Mouse (Mus musculus): ENCODE measurements around the gene Trim67.

The Trim67 gene

DNA sequence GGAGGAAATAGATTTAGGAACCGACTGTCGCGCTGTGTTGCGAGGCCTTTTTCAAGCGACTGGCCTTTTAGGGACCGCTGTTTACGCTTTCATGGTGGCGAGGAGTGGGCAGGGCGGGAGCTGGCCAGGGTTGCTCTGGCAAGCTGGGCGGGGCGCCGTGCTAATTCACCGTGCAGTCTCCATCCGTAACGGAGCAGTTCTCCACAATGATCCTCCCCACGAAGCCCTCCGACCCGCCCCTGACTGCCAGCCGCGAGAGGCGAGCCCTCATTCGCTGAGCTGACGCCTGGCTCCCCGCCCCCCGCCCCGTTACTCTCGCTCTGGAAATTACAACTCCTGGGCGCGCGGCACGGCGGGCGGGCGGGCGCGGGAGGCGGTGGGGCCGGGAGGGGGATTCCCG is at the start of gene Trim67:
Trim67 (plus strand) TSS at position 385 of the 400 bp plus-strand sequence.
- no peak for DNase-seq (ENCODE audit: low read depth in 2 of 2, low spot score in 2 of 2)

DNA sequence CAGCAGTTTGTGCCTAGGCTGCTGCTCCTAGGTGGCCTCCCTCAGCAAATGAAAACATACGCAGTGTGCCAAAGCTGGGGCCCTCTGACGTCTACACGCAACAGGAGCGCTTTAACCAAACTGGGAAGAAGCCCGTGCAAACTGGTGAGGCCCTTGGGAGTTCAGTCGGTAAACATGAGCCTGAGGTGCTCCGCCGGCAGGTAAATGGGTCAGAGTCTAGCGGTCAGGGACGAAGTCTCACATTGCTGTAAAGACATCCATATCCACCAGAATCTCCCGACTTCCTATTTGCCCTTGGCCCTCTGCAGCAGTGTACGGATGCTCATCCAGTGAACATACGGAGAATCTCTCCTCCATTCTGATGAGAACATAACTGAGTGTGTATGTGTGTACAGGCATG is 46.2 kb upstream of the Trim67 start:
- DNase-seq (ENCODE audit: low read depth in 2 of 2, low spot score in 2 of 2), result no peak

DNA sequence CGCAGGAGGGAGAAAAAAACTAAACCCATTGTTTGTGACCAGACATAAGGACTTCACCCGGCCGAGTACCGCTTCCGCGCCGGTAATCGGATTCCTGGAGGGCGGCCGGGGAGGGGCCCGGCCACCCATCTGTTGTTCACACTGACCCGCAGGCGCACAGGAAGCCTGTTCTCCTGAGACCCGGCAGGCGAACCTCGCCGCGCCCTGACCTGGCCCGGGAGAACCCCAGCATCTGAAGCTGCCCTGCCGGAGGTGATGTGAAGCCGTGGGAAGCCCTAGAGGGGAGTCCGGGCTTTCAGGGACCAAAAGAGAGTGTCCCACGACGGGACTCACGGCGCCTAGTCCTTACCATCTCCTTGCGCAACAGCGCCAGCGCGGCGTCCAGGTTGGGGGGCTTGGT is 41.7 kb upstream of the Trim67 start:
- DNase-seq (ENCODE audit: low read depth in 2 of 2, low spot score in 2 of 2), result peak in 1 of 2 experiments; percentile 5

DNA sequence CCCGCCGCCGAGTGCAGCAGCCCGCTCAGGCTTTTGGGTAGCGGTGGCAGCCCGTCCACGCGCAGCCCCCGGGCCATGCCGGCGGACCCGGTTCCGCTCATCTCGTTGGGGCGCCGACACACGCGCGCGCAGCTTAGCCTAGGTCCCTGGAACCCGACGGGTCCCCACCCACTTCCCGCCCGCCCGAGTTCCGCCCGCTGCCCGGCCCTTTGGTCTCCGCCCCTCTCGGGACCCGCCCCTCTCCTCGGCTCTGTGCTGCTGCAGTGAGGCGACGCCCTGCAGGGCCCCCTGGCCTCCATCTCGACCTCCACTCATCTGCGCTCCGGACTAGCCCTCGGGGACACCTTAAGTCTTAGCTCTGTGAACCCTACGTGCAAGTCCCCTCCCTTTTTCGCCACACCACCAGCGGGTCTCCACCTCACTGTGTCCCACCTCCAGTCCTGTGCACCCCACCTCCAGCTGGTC is 41.2 kb upstream of the Trim67 start, which contains the start of gene Fam89a:
Fam89a (minus strand) TSS at position 124 of the 465 bp plus-strand sequence.
- peak; percentile 19 to 44 for DNase-seq (ENCODE audit: low read depth in 2 of 2, low spot score in 2 of 2)

DNA sequence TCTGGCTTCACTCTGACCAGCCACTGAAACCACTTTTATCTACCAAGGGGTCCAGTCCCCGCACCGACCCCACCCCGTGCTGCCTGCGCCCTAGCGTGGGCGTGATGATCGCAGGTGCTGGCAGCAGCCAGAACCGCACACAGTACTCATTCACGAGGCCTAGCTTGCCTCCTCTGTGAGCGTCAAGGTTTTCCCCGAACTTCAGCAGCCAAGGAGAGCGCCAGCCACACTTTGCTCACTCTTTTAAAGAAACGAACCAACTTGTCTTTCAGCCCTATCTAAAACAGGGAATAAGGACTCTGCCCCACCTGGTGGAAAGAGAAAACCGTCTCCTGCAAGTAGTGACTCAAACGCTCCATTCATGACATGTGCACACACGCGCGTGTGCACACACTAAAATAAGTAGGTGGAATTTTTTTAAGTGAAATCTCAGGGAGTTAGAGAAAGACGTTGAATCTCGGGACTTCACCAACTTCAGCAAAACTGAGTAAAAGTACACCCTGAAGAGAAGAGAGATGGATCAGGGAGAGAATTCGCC is 40.5 kb upstream of the Trim67 start:
- DNase-seq (ENCODE audit: low read depth in 2 of 2, low spot score in 2 of 2), result no peak

DNA sequence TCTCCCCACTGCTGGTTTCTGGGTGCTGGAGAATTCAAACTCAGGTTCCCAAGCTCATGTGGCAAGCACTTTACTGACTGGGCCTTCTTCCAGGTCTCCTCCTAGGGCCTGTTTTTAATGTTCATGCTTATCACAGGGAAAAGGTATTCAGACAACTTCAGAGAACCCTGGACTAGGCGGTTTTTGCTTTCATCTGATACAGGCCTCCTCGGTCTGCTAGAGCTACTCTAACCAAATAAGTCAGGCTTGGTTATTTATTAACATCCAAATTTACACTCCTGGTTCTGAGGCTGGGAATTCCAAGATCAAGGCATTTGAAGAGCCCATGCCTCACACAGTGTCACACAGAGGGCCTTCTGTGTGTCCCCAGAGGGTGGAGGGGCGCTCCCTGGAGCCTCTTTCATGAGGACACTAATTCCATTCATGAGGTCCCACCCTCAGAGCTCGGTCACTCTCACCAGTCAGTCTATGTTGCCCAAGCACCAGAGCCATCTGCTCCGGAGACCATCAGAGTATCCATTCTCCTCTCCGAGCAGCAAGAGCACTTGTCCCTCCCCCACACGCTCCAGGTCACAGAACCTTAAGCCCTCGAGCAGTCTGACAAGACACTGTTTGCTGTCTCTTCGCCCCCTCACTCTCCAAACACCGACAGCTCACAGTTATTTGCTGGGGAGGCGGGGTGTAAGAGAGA is 38.6 kb upstream of the Trim67 start:
- DNase-seq (ENCODE audit: low read depth in 2 of 2, low spot score in 2 of 2), result no peak

DNA sequence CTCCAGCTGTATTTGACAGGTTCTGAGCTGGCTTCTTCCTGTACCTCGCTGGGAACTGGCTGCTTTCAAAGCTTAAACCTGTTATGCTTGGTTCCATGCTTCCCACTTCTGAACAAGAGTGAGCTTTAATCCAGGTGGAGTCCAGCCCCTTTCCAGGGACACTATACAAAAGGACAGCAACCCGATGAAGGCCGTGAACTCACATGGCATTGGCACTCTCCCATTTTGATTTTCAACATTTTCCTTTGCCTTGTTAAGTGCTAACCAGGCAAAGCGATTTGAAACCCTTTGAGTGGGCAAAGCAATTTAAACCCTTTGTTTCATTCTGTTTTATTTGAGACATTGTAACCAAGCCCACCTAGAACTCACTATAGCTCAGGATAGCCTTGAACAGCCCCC is 38.1 kb upstream of the Trim67 start:
- DNase-seq (ENCODE audit: low read depth in 2 of 2, low spot score in 2 of 2), result no peak

DNA sequence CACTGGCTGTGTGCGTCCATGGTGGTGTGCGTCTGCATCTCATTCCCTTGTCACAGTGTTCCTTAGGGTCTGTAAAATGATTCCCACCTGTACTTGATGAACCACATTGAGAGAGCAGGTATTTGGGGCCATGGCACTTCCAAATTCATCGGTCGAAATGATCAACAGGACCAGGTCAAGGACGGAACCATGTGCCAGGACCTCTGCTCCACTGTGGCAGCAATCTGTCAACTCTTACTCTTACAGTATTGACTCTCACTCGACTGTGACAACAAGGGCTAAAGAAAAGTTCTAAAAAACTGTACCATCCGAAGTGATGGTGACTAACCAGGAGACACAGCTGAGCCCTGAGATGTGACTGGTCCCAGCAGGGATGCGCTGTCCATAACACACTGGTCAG is 37.4 kb upstream of the Trim67 start:
- DNase-seq (ENCODE audit: low read depth in 2 of 2, low spot score in 2 of 2), result no peak

DNA sequence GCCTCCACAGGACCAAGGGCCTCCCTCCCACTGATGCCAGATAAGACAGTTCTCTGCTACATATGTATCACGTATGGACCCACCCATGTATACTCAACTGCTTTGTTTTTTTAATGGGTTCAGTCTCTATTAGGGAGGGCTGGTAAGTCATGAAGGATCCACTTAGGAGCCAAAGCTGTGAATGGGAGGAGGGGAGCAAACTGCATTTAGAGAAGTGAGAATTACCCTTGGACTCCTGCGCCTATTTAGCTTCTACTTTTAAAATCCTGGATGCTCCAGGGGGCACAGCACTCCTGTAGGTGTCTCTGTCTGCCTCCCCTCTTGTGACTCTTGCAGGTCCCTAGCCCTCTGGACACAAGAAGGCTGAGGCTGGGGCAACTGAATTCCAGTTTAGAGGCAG is 36.7 kb upstream of the Trim67 start:
- DNase-seq (ENCODE audit: low read depth in 2 of 2, low spot score in 2 of 2), result no peak

DNA sequence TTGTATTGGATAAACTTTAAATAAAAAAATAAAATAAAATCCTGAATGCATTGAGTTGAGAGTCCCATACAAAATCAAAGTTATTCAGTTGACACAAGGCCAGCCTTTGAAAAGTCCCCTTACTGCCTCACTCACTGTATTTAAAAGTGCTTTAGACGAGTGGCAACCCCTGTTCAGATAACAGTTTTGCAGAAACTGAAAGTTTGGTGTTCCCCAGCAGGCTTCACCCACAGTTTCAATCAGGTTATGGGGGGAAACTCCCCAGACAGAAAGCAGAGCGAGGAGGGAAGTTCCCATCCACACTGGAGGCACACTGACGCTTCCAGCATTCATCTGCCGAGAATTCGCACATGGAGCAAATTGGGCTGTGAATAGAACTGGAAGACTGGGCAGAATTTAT is 36.3 kb upstream of the Trim67 start:
- no peak for DNase-seq (ENCODE audit: low read depth in 2 of 2, low spot score in 2 of 2)

DNA sequence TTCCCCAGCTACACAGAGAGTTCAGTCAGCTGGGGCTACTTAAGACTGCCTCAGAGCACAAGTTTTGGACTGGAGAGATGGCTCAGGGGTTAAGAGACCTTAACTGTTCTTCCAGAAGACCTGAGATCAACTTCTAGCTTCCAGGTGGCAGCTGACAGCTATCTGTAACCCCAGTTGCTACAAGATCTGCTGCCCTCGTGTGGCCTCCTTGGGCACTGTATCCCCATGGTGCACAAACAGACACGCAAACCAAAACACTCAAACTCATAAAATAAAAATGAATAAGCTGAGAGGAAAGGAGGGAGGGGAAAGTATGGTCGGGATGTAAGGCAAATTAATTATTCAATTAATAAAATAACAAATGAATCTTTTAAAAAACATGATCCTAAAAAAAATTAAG is 34.3 kb upstream of the Trim67 start:
- DNase-seq (ENCODE audit: low read depth in 2 of 2, low spot score in 2 of 2), result peak in 1 of 2 experiments; percentile 23

DNA sequence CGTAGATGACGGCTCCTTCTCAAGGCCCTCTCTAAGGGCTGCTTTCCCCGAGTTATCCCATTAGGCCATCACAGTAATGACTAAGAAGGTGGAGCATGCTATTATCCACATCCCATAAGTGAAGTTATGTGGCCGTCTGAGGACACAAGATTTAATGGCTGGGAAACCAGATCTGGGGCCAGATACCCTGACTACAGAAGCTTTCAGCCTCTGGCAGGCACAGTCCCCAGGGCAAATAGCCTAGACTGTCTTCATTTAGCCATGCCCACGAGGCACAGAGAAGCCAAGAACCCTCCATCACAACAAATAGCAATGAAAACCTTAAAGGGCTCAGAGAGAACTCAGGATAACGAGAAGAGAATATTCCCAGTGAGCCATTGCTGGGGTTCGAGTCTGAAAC is 29.8 kb upstream of the Trim67 start:
- no peak for DNase-seq (ENCODE audit: low read depth in 2 of 2, low spot score in 2 of 2)

DNA sequence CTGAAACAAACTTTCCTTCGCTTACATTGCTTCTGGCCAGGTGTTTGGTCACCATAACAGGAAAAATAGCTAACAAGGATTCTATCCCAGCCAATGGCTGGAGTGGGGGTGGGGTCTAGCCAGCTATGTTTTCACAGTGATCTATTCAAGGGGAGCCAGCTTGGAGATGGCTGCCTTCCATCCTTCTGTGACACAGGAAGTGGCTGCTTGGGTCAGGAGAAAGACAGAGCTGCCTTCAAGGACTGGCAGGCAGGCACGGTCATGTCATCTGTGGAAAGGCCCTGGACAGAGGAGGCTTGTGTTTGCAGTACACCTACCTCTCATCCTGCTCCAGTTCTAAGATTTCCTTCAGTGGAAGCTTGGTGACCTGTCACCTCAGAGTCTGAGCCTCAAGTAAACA is 20.5 kb upstream of the Trim67 start:
- no peak for DNase-seq (ENCODE audit: low read depth in 2 of 2, low spot score in 2 of 2)

DNA sequence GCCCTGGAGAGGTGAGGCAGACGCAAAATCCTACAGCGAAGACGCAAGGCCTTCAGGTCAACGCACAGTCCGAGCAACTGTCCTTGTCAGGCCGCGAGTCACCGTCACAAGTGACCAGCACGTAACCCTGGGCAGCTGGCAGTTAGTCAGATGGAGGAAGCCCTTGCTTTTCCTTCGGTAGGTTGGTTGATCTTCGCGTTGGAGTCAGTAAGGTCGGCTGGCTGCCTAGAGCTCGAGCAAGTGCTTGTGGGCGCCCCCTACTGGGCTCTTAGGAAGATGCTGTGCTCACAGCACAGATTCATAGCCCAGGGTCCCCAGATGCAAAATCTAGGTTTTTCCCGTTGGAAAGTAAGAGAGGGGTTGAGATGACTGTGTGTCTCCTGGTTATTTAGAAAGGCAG is 17.2 kb upstream of the Trim67 start:
- peak; percentile 44 to 54 for DNase-seq (ENCODE audit: low read depth in 2 of 2, low spot score in 2 of 2)

DNA sequence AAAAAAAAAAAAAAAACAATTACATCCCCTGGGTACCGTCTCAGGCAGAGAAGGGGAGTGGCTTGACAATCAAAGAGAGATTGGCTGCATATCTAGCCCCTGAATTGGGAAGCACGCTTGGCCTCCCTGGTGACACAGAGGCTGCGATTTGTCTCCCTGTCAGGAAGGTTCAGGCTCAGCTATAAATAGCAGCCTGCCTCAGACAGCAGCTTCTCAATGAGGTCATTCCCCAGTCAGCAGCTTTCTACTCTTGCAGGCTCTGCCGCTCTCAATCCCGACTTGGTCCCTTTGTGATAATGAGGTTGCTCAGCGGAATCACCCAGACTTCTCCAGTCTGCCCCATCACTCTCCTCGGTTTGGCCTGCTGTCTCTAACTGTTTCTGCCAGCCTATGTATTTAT is 12.7 kb upstream of the Trim67 start:
- no peak for DNase-seq (ENCODE audit: low read depth in 2 of 2, low spot score in 2 of 2)

DNA sequence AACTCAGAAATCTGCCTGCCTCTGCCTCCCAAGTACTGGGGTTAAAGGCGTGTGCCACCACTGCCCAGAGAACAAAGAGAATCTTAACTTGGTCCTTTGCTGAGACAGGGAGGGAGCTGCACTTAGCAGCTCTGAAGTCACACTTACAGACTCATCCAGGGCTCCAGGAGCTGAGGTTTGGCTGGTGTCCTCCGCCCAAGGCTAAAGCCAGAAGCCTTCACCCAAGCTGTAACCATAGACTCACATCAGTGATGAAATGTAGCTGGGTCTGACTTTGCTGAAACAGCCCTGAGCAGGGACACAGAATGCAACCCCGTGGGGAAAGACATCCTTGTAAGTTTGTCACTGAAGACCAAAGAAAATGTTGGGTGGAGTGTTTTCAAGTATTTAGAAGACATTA is 10.5 kb upstream of the Trim67 start:
- DNase-seq (ENCODE audit: low read depth in 2 of 2, low spot score in 2 of 2), result no peak

DNA sequence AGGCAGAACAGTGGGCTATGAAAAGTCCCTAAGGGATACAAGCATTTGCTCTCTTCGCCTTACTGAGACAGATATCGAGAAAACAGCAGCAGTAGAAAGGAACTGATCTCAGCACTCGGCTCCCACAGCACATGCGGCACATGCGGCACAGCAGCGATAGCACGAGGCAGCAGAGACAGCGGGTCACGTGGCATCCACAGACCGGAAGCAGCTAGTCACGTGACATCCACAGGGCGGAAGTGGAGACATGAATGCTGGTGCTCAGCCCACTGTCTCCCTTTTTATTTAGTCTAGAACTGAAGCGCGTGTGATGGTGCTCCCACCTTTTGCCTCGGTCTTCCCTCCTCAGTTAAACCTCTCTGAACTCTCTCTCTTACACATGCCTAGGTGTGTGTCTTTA is 9.7 kb upstream of the Trim67 start:
- no peak for DNase-seq (ENCODE audit: low read depth in 2 of 2, low spot score in 2 of 2)

DNA sequence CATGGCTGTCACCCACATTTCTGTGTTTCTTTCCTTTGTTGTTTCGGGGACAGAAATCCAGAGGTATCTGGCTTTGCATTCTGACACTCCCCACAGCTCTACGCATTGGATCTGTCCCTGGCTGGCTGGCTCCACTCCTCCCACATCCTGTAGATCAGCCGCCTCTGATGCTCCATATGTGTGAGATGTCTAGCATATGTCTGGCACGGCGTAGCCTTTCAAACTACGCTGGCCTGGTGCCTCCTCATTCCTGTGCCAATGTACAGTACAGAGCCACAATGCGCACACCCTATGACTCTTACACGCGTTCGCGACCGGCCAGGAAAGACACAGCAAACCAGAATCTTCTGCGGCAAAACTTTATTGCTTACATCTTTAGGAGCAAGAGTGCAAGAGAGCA is 8.3 kb upstream of the Trim67 start:
- no peak for DNase-seq (ENCODE audit: low read depth in 2 of 2, low spot score in 2 of 2)

DNA sequence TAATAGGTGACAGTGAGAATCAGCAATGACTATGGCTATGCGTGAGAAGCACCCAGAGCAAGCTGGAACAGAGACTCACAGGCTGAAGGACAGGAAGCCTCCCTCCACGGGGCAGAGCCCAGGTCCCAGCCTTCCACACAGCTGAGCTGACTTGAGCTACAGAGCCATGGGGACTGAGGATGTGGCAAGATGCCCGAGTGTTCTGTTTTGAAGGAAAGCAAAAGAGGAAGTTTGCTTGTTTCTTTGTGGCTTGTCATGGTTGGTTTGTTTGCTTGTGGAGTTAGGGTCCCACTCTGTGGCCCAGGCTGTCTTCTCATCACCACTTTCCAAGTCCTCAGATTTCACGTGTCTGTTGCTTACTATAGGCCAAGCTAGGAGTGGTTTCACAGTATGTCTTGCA is 2.2 kb upstream of the Trim67 start:
- no peak for DNase-seq (ENCODE audit: low read depth in 2 of 2, low spot score in 2 of 2)

DNA sequence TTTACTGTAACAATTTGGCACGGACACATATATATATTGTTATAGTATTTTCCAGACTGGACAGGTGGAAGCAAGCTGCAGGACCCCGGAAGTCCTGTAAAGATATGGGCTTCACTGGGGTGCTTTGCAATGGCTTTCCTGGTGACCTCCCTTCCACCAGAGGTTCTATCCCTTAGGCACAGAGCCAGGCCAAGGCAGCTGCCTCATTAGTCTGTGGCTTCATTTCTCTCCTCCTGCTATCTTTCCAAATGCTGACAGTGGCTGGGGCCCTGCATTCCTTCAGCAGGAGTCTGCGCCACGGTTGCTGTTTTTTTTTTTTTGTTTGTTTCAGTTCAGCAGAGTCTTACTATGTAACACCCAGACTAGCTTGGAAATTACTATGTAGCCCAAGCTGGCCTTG is 1.1 kb upstream of the Trim67 start:
- DNase-seq (ENCODE audit: low read depth in 2 of 2, low spot score in 2 of 2), result no peak

DNA sequence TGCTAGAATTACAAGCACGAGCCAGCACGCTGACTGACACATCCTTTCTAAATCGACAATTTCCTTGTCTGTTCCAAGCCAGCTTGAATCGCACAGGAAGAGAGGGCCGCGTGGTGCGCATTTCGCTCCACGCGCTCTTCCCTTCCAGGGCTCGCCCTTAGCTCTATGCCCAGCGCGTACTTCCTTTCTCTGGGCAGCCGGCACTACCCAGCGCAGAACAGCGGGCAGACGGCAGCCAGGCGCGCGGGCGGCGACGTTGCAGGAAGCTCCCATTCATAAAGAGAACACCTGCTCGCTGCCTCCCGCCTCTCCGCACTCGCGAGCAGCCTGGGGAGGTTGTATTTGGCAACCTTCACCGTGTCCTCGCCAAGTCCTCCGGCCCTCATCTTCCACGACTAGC is 706 bp upstream of the Trim67 start:
- DNase-seq (ENCODE audit: low read depth in 2 of 2, low spot score in 2 of 2), result no peak

DNA sequence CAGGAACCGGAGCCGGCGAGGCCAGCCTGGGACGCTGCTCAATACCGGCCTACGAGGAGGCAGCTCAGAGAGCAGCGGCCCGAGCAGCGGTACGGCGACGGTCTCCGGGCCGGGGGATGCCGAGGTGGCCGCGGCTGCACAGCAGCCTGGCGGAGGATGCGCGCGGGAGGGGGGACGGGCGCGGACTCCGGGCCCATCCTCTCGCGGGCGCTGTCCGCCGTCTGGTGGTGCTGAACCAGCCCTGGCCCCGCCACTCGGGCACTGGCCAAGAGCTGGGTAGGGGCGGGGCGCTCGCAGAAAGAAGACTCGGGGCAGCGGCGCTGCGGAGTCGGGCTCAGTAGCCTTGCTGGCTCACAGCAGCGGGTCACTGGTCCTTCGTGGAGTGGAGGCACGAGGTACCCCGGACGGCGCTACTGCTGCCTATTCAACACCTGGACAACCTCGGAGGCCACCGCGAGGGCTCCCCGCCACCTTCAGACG is 320 bp downstream of the Trim67 start:
- peak in 1 of 2 experiments; percentile 19 for DNase-seq (ENCODE audit: low read depth in 2 of 2, low spot score in 2 of 2)

Measured in CD8-positive naive resting alpha-beta T cell, adult 2 months (primary cell).